Mouse (Mus musculus) intestine, postnatal 0 days (tissue): ENCODE measurements around the gene Ift52. TPM values are rescaled to one million over a fixed set of nuclear protein-coding genes. Genes with fewer than 3 reads are reported as not detected.
A peak's percentile ranks its signal among the peaks of the same experiment; 100 is the strongest.

ENCODE experiments used
- ATAC-seq: fragments of 200-750 bp; cut with Nextera tagmentation; 2 replicates; pipeline ENCODE4 v1.8.0; 2017; ENCODE audit warnings: mild to moderate bottlenecking, moderate TSS enrichment, moderate library complexity
- H3K27ac ChIP-seq: fragments of 300-500 bp; sonication (generic); 2 replicates; pipeline ENCODE4 v1.5.1; 2014; ENCODE audit warnings: mild to moderate bottlenecking, low read depth, low read length, moderate library complexity
- H3K27me3 ChIP-seq: fragments of 300-500 bp; sonication (generic); replicated peaks from 2 replicates; pipeline ENCODE4 v1.6.1; 2014; ENCODE audit warnings: low read length, mixed read lengths; ENCODE audit not compliant: control insufficient read depth, insufficient read depth
- H3K36me3 ChIP-seq: fragments of 300-500 bp; sonication (generic); 2 replicates; pipeline ENCODE4 v1.6.1; 2014; ENCODE audit warnings: mild to moderate bottlenecking, moderate library complexity; ENCODE audit not compliant: control insufficient read depth, insufficient read depth
- H3K4me1 ChIP-seq: fragments of 300-500 bp; sonication (generic); replicated peaks from 2 replicates; pipeline ENCODE4 v1.6.1; 2014; ENCODE audit warnings: antibody characterized with exemption, low read length, mixed read lengths; ENCODE audit not compliant: control insufficient read depth, insufficient read depth
- H3K4me2 ChIP-seq: fragments of 300-500 bp; sonication (generic); replicated peaks from 2 replicates; pipeline ENCODE4 v1.6.1; 2014; ENCODE audit warnings: low read depth, mild to moderate bottlenecking, moderate library complexity
- H3K4me3 ChIP-seq: fragments of 300-500 bp; sonication (generic); 2 replicates; pipeline ENCODE4 v1.5.1; 2014; ENCODE audit warnings: low read depth, low read length
- H3K9ac ChIP-seq: fragments of 300-500 bp; sonication (generic); 2 replicates; pipeline ENCODE4 v1.6.1; 2014; ENCODE audit warnings: mild to moderate bottlenecking, low read depth, low read length
- H3K9me3 ChIP-seq: fragments of 300-500 bp; sonication (generic); 2 replicates; pipeline ENCODE4 v1.6.1; 2016; ENCODE audit warnings: mixed run types; ENCODE audit not compliant: control insufficient read depth
- CTCF ChIP-seq: sonication (generic); IDR thresholded peaks from 2 replicates; pipeline ENCODE4 v1.5.1; 2016; ENCODE audit warnings: low read depth, mild to moderate bottlenecking, control low read depth, antibody characterized with exemption, moderate library complexity
- WGBS: fragments of 180-500 bp; shearing (Covaris S2); extraction: QIAGEN DNeasy Blood & Tissue Kit; methylation state at CpG from one replicate; pipeline ENCODE4 v1.1.7; 2014; 5-methylcytosine and 5-hydroxymethylcytosine counted together
- polyA plus RNA-seq: library from polyadenylated mRNA; unstranded; fragments of >200 nt; fragmentation: Nextera tagmentation; extraction: Ambion mirVana; gene quantifications from 2 replicates; pipeline ENCODE4 v1.2.1, GENCODE M21; 2015

Gene Ift52
- polyA plus RNA-seq, 1 experiment from 2014 or later, result 30.0 TPM

GRCm38 (mm10) chr2:162973637-162974036, 43.5 kb upstream of the Ift52 start:
- H3K4me3 ChIP-seq, result no peak overlapping the region
- ATAC-seq, result no peak
- H3K9ac ChIP-seq, result no peak overlapping the region
- no peaks in the 10 kb centered on the region for H3K36me3 ChIP-seq
- no peak for TF ChIP-seq CTCF
- H3K4me1 ChIP-seq, result 0 out of 2 replicates have a peak, but pooled peaks cover 7% of the 10 kb centered on the region
- WGBS, result 26% methylated on average over 11 of the region's 11 CpGs
- no peaks in the 10 kb centered on the region for H3K9me3 ChIP-seq
- H3K27me3 ChIP-seq, result no peaks in the 10 kb centered on the region
- H3K4me2 ChIP-seq, result 0 out of 2 replicates have a peak overlapping the region, but pooled peaks have one; percentile 1
- H3K27ac ChIP-seq, result no peak overlapping the region

GRCm38 (mm10) chr2:162975157-162975775, 41.9 kb upstream of the Ift52 start:
- Histone ChIP-seq H3K4me1 (0 out of 2 replicates have a peak, but pooled peaks cover 7% of the 10 kb centered on the region), H3K9me3 (no peaks in the 10 kb centered on the region), H3K36me3 (no peaks in the 10 kb centered on the region), H3K27ac (no peak overlapping the region), H3K4me2 (no peak overlapping the region), H3K9ac (no peak overlapping the region), H3K4me3 (no peak overlapping the region), H3K27me3 (no peaks in the 10 kb centered on the region)
- no peak for ATAC-seq
- 78% methylated on average over 11 of the region's 11 CpGs for WGBS
- no peak for TF ChIP-seq CTCF

GRCm38 (mm10) chr2:162976001-162976400, 41.2 kb upstream of the Ift52 start:
- H3K36me3 ChIP-seq, result no peaks in the 10 kb centered on the region
- WGBS, result 68% methylated on average over 4 of the region's 4 CpGs
- H3K9ac ChIP-seq, result no peak overlapping the region
- H3K4me1 ChIP-seq, result 0 out of 2 replicates have a peak, but pooled peaks cover 7% of the 10 kb centered on the region
- no peaks in the 10 kb centered on the region for H3K27me3 ChIP-seq
- no peak overlapping the region for H3K27ac ChIP-seq
- H3K4me2 ChIP-seq, result no peak overlapping the region
- no peak overlapping the region for H3K4me3 ChIP-seq
- no peaks in the 10 kb centered on the region for H3K9me3 ChIP-seq
- TF ChIP-seq CTCF, result no peak
- ATAC-seq, result no peak

- no peak overlapping the region for H3K4me3 ChIP-seq
- H3K27ac ChIP-seq, result no peak overlapping the region
- H3K4me1 ChIP-seq, result 0 out of 2 replicates have a peak, but pooled peaks cover 5% of the 10 kb centered on the region
- no peak overlapping the region for H3K9ac ChIP-seq
- H3K27me3 ChIP-seq, result no peaks in the 10 kb centered on the region
- 74% methylated on average over 6 of the region's 6 CpGs for WGBS
- H3K9me3 ChIP-seq, result no peaks in the 10 kb centered on the region
- ATAC-seq, result no peak
- TF ChIP-seq CTCF, result no peak
- H3K4me2 ChIP-seq, result no peak overlapping the region
- H3K36me3 ChIP-seq, result no peaks in the 10 kb centered on the region
These were observed 32.8 kb upstream of the Ift52 start for GRCm38 (mm10) chr2:162984381-162984780.

GRCm38 (mm10) chr2:162985923-162986322, 31.2 kb upstream of the Ift52 start:
- no peak for TF ChIP-seq CTCF
- ATAC-seq, result peak; percentile 46; the same call in 1 of the 2 replicates
- H3K4me1 ChIP-seq, result 0 out of 2 replicates have a peak, but pooled peaks cover 5% of the 10 kb centered on the region

GRCm38 (mm10) chr2:162986764-162987163, 30.4 kb upstream of the Ift52 start:
- ATAC-seq, result peak; percentile 16; the same call in 1 of the 2 replicates
- Histone ChIP-seq H3K9me3 (no peaks in the 10 kb centered on the region), H3K4me3 (no peak overlapping the region), H3K4me1 (0 out of 2 replicates have a peak, but pooled peaks cover 5% of the 10 kb centered on the region), H3K36me3 (no peaks in the 10 kb centered on the region; the same call in 1 of the 2 replicates), H3K9ac (no peak overlapping the region), H3K27ac (no peak overlapping the region), H3K4me2 (peak overlapping the region; percentile 32; the same call in 1 of the 2 replicates), H3K27me3 (no peaks in the 10 kb centered on the region)
- WGBS, result 75% methylated on average over 3 of the region's 3 CpGs
- TF ChIP-seq CTCF, result no peak

More at GRCm38 (mm10) chr2:162985923-162986322, 31.2 kb upstream of the Ift52 start:
- Histone ChIP-seq H3K4me3 (no peak overlapping the region), H3K36me3 (no peaks in the 10 kb centered on the region), H3K27me3 (no peaks in the 10 kb centered on the region), H3K9ac (no peak overlapping the region), H3K4me2 (no peak overlapping the region), H3K9me3 (no peaks in the 10 kb centered on the region), H3K27ac (no peak overlapping the region)
- 51% methylated on average over 3 of the region's 3 CpGs for WGBS
